Mouse (Mus musculus) lung, postnatal 0 days (tissue): Measurements from ENCODE around the gene Cgnl1.
A peak's percentile ranks its signal among the peaks of the same experiment; 100 is the strongest.

Source experiments
- CTCF ChIP-seq: IDR thresholded peaks from 2 replicates; pipeline ENCODE4 v1.5.1; 2016; ENCODE audit warnings: antibody characterized with exemption, mild to moderate bottlenecking
- EP300 ChIP-seq: IDR thresholded peaks from 2 replicates; pipeline ENCODE4 v1.6.1; 2016; ENCODE audit warnings: antibody characterized with exemption, mild to moderate bottlenecking, control low read depth

- TF ChIP-seq EP300: no peak
- TF ChIP-seq CTCF: peak; percentile 96
Measured at GRCm38 (mm10) chr9:71806422-71806805, 35.0 kb upstream of the Cgnl1 start.
